Mouse (Mus musculus) mouse embryonic stem cell (cell line): ENCODE measurements around the gene Cyb561a3.

Source experiments
- in situ Hi-C, 2 experiments: fragments of 300-500 bp; cut with MboI; formaldehyde crosslinking; loops; 1 replicate in 1 of 2; 3 replicates in 1 of 2; pipeline ENCODE4 v1.14.3; 2019 to 2020; ENCODE audit warnings: low sequenced_read_pairs in 2 of 2, low pct_unique_long_range_greater_than_20kb in 1 of 2, mixed read lengths in 1 of 2; ENCODE audit not compliant: unreplicated experiment in 1 of 2

Gene Cyb561a3

GRCm38 (mm10) chr19:10587231-10587630, 10.3 kb downstream of the Cyb561a3 start:
- in situ Hi-C loops = no loop called here

- in situ Hi-C loops = no loop called here
Measured at GRCm38 (mm10) chr19:10589127-10589857, 12.3 kb downstream of the Cyb561a3 start.

- in situ Hi-C loops = no loop called here
Measured at GRCm38 (mm10) chr19:10590301-10590700, 13.3 kb downstream of the Cyb561a3 start.

GRCm38 (mm10) chr19:10591659-10592377, 14.8 kb downstream of the Cyb561a3 start:
- in situ Hi-C loops = no loop called here

GRCm38 (mm10) chr19:10598188-10598587, 21.2 kb downstream of the Cyb561a3 start:
- in situ Hi-C loops = no loop called here

GRCm38 (mm10) chr19:10599648-10600047, 22.7 kb downstream of the Cyb561a3 start:
- in situ Hi-C loops = loop anchor here (25.0 kb wide), 2 partner anchors 1338 to 1662 kb away; partner anchors contain the start of genes Eml3 (in 1 of the 2), Mta2 (in 1 of the 2) and Rom1 (in 1 of the 2)

GRCm38 (mm10) chr19:10602247-10602769, 25.3 kb downstream of the Cyb561a3 start:
- in situ Hi-C loops = loop anchor here (25.0 kb wide), 2 partner anchors 1335 to 1665 kb away; partner anchors contain the start of genes Eml3 (in 1 of the 2), Mta2 (in 1 of the 2) and Rom1 (in 1 of the 2)

GRCm38 (mm10) chr19:10602787-10603186, 25.8 kb downstream of the Cyb561a3 start:
- in situ Hi-C loops = loop anchor here (25.0 kb wide), 2 partner anchors 1335 to 1665 kb away; partner anchors contain the start of genes Eml3 (in 1 of the 2), Mta2 (in 1 of the 2) and Rom1 (in 1 of the 2)

GRCm38 (mm10) chr19:10603660-10604523, 26.9 kb downstream of the Cyb561a3 start:
- in situ Hi-C loops = loop anchor here (25.0 kb wide), 2 partner anchors 1333 to 1667 kb away; partner anchors contain the start of genes Eml3 (in 1 of the 2), Mta2 (in 1 of the 2) and Rom1 (in 1 of the 2)

- in situ Hi-C loops = loop anchor here (25.0 kb wide), 2 partner anchors 1333 to 1667 kb away; partner anchors contain the start of genes Eml3 (in 1 of the 2), Mta2 (in 1 of the 2) and Rom1 (in 1 of the 2)
Measured at GRCm38 (mm10) chr19:10604534-10604933, 27.6 kb downstream of the Cyb561a3 start.

GRCm38 (mm10) chr19:10605293-10605900, 28.4 kb downstream of the Cyb561a3 start, which contains the start of the genes Ddb1 and Tkfc:
Gene Ddb1, plus strand, starts transcription at chr19:10605327.
Gene Tkfc, minus strand, starts transcription at chr19:10605654.
- in situ Hi-C loops = loop anchor here (5.0 to 25.0 kb wide), 3 partner anchors 53 to 1668 kb away; partner anchors contain the start of genes Eml3 (in 1 of the 2), Mta2 (in 1 of the 2) and Rom1 (in 1 of the 2)

- in situ Hi-C loops = loop anchor here (5.0 to 25.0 kb wide), 3 partner anchors 54 to 1669 kb away; partner anchors contain the start of genes Eml3 (in 1 of the 2), Mta2 (in 1 of the 2) and Rom1 (in 1 of the 2)
Measured at GRCm38 (mm10) chr19:10605901-10606622, 29.1 kb downstream of the Cyb561a3 start.

GRCm38 (mm10) chr19:10608573-10609240, 31.7 kb downstream of the Cyb561a3 start:
- in situ Hi-C loops = loop anchor here (5.0 to 25.0 kb wide), 3 partner anchors 56 to 1671 kb away; partner anchors contain the start of genes Eml3 (in 1 of the 2), Mta2 (in 1 of the 2) and Rom1 (in 1 of the 2)

GRCm38 (mm10) chr19:10634106-10634871, 57.3 kb downstream of the Cyb561a3 start, which contains the start of gene Vwce:
Gene Vwce, plus strand, starts transcription at chr19:10634213.
- in situ Hi-C loops = no loop called here

- in situ Hi-C loops = no loop called here
Measured at GRCm38 (mm10) chr19:10634872-10635318, 57.9 kb downstream of the Cyb561a3 start.
